ENCODE assay signal across 8 mouse cellular contexts in the genomic region with DNA sequence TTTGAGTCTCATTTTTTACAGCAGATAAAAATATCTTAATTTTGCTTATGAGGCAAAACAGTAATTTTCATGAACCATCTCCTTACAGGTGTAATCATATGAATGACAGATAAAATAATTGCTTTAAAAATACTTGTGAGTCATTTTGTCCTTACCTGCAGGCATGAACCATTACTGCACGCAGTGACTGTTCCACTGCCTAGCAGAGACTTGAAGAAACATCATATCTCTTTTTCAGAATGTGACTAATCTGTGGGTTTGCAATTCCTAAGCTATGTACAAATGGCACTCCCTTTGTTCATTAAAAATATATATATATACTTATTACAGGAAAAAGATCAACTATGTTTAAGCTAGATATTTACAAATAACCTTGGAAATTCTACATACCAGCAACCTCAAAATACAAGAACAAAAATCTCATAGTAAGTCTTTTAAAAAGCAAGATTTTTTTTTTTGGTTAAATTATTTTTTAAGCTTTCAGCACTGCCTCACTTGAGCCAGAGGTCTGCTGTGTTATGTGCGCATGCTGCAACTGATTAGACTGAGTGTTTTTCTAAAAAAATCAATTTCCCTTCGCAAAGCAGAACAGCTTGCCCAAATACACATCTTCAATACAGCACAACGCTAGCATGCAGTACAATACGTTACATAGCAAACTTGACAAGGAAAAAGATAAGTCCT.
DNase-seq lines count a peak whose midpoint lies in the region; ATAC-seq and TF ChIP-seq lines count a peak whose summit lies in the region.

No protein-coding gene starts in this region.

- DNase-seq in embryo, embryonic 11 days, result peak; percentile 21
- no peak for DNase-seq in embryo, embryonic 10 days (ENCODE audit: low spot score)
- peak; percentile 25 for DNase-seq in forebrain, postnatal 0 days
- no peak for DNase-seq in liver, postnatal 0 days
- no peak for DNase-seq in right cerebral cortex, postnatal 14 days
- no peak for DNase-seq in layer of hippocampus, postnatal 36 days
- DNase-seq in layer of hippocampus, adult 9-11 months, result no peak

- peak; percentile 65 for ATAC-seq in forebrain, postnatal 0 days
- peak; percentile 81 for ATAC-seq in liver, postnatal 0 days

- H3ac ChIP-seq in C2C12 (ENCODE audit: control insufficient read depth, insufficient read length, low read depth), result peak overlapping the region; percentile 3

- H3K4me3 ChIP-seq in C2C12 (ENCODE audit: insufficient read depth, poor library complexity, severe bottlenecking), result peak overlapping the region; percentile 31
- peak overlapping the region; percentile 53 for H3K4me3 ChIP-seq in forebrain, postnatal 0 days (ENCODE audit: low read depth, low read length)
- H3K4me3 ChIP-seq in liver, postnatal 0 days (ENCODE audit: low read depth, low read length), result peak overlapping the region; percentile 57

- peaks cover 28% of the 10 kb centered on the region for H3K79me2 ChIP-seq in C2C12 (ENCODE audit: control insufficient read depth, insufficient read depth)

- no peaks in the 10 kb centered on the region for H3K36me3 ChIP-seq in C2C12 (ENCODE audit: control insufficient read depth, insufficient read depth)
- no peaks in the 10 kb centered on the region for H3K36me3 ChIP-seq in forebrain, postnatal 0 days (ENCODE audit: insufficient read depth)
- H3K36me3 ChIP-seq in liver, postnatal 0 days (replicated peaks; ENCODE audit: insufficient read depth, low read length), result no peaks in the 10 kb centered on the region

- H3K79me3 ChIP-seq in C2C12 (ENCODE audit: low read depth), result peaks cover 8% of the 10 kb centered on the region

- TF ChIP-seq EP300 in liver, postnatal 0 days (IDR thresholded peaks at IDR 0.05; ENCODE audit: low read depth), result no peak

- peak overlapping the region; percentile 68 for H3K4me2 ChIP-seq in forebrain, postnatal 0 days (ENCODE audit: low read depth)
- peak overlapping the region; percentile 81 for H3K4me2 ChIP-seq in liver, postnatal 0 days (ENCODE audit: low read depth, low read length)

- H3K9ac ChIP-seq in forebrain, postnatal 0 days, result peak overlapping the region; percentile 74
- H3K9ac ChIP-seq in liver, postnatal 0 days (replicated peaks), result peak overlapping the region; percentile 60

- TF ChIP-seq CTCF in C2C12 (IDR thresholded peaks at IDR 0.05; ENCODE audit: control insufficient read depth, insufficient read depth, insufficient read length), result no peak
- no peak for TF ChIP-seq CTCF in forebrain, postnatal 0 days (IDR thresholded peaks at IDR 0.05; ENCODE audit: low read depth)
- TF ChIP-seq CTCF in liver, postnatal 0 days (IDR thresholded peaks at IDR 0.05; ENCODE audit: low read depth), result no peak

- H3K27me3 ChIP-seq in C2C12 (ENCODE audit: control insufficient read depth, insufficient read depth, insufficient read length), result no peaks in the 10 kb centered on the region
- H3K27me3 ChIP-seq in forebrain, postnatal 0 days (ENCODE audit: insufficient read depth, low read length), result no peaks in the 10 kb centered on the region
- H3K27me3 ChIP-seq in liver, postnatal 0 days (ENCODE audit: insufficient read depth, low read length), result no peaks in the 10 kb centered on the region

- H3K4me1 ChIP-seq in forebrain, postnatal 0 days (ENCODE audit: insufficient read depth), result peaks cover 12% of the 10 kb centered on the region
- H3K4me1 ChIP-seq in liver, postnatal 0 days (ENCODE audit: insufficient read depth), result peaks cover 4% of the 10 kb centered on the region

- no peaks in the 10 kb centered on the region for H3K9me3 ChIP-seq in forebrain, postnatal 0 days (ENCODE audit: low read length)
- no peaks in the 10 kb centered on the region for H3K9me3 ChIP-seq in liver, postnatal 0 days (ENCODE audit: low read length)

- H3K27ac ChIP-seq in forebrain, postnatal 0 days (ENCODE audit: low read depth, low read length), result peak overlapping the region; percentile 89
- peak overlapping the region; percentile 90 for H3K27ac ChIP-seq in liver, postnatal 0 days (ENCODE audit: low read depth)

- WGBS in forebrain, postnatal 0 days, result 7% methylated on average over 5 of the region's 5 CpGs
- 10% methylated on average over 5 of the region's 5 CpGs for WGBS in liver, postnatal 0 days (ENCODE audit: insufficient replicate concordance)

TF ChIP-seq in C2C12, 6 proteins besides CTCF, POLR2A, EP300 and RAD21:
- no peak for TF ChIP-seq MAX (IDR thresholded peaks at IDR 0.05)
- no peak for TF ChIP-seq MYOD1 (IDR thresholded peaks at IDR 0.05; ENCODE audit: control insufficient read depth, insufficient read length, low read depth)
- TF ChIP-seq MYOG (IDR thresholded peaks at IDR 0.05; ENCODE audit: control insufficient read depth, extremely low read depth, insufficient read length), result no peak
- no peak for TF ChIP-seq FOSL1 (IDR thresholded peaks at IDR 0.05; ENCODE audit: insufficient read depth, low read length, poor library complexity, severe bottlenecking)
- no peak for TF ChIP-seq USF1 (IDR thresholded peaks at IDR 0.05; ENCODE audit: low read depth)
- TF ChIP-seq CEBPB (IDR thresholded peaks at IDR 0.05; ENCODE audit: low read depth), result no peak

Comparison
In these comparisons a context has a peak if more than half of its experiments do, and no peak if none do; other contexts are left out.
1. DNase-seq: peak in embryo, embryonic 11 days (single experiment) and forebrain, postnatal 0 days (single experiment); none in embryo, embryonic 10 days (single experiment), liver, postnatal 0 days (single experiment), right cerebral cortex, postnatal 14 days (single experiment), layer of hippocampus, postnatal 36 days (0 of 2) and layer of hippocampus, adult 9-11 months (single experiment).
2. Peak in every context shown above with its lines, with median percentiles within 50 percentile points of each other: H3K4me3 ChIP-seq.